Mouse (Mus musculus) CH12.LX (cell line): ENCODE data around the gene Crybg2. TPM values are rescaled to one million over a fixed set of nuclear protein-coding genes. Genes with fewer than 3 reads are reported as not detected.
A peak's percentile ranks its signal among the peaks of the same experiment; 100 is the strongest.

ENCODE experiments used
- DNase-seq: peaks from one replicate; pipeline ENCODE4 v3.0.0-alpha.2; 2013; ENCODE audit errors: extremely low read depth
- H3K27ac ChIP-seq: 2 replicates; pipeline ENCODE4 v1.5.1; 2012; ENCODE audit warnings: low read depth, mild to moderate bottlenecking, control low read depth, moderate library complexity; ENCODE audit not compliant: insufficient read depth
- H3K27me3 ChIP-seq: replicated peaks from 2 replicates; pipeline ENCODE3; 2012; ENCODE audit warnings: inconsistent platforms
- H3K36me3 ChIP-seq, 2 experiments: replicated peaks in 1 of 2; 2 replicates each; pipeline versions ENCODE3 to v1.6.1; 2012; ENCODE audit warnings: inconsistent platforms in 1 of 2, low read length in 1 of 2, mild to moderate bottlenecking in 1 of 2, mixed read lengths in 1 of 2, moderate library complexity in 1 of 2; ENCODE audit not compliant: control insufficient read depth in 1 of 2, insufficient read depth in 1 of 2
- H3K4me1 ChIP-seq, 2 experiments: 2 replicates each; pipeline ENCODE4 v1.6.1; 2012; ENCODE audit warnings: inconsistent platforms in 1 of 2, moderate library complexity in 1 of 2; ENCODE audit not compliant: insufficient read depth in 2 of 2, control insufficient read depth in 1 of 2
- H3K4me2 ChIP-seq: 2 replicates; pipeline ENCODE4 v1.6.1; 2012; ENCODE audit warnings: low read depth, mild to moderate bottlenecking, control low read depth; ENCODE audit not compliant: poor library complexity, insufficient read depth, severe bottlenecking
- H3K4me3 ChIP-seq, 3 experiments: fragments of 150-350 bp in 1 of 3; sonication (generic) in 1 of 3; replicated peaks in 1 of 3; 2 replicates each; pipeline versions ENCODE3 to v1.5.1; 2011 to 2012; ENCODE audit warnings: low read depth in 2 of 3, low read length in 2 of 3, mild to moderate bottlenecking in 2 of 3, moderate library complexity in 2 of 3, control low read depth in 1 of 3, improper control_type of control experiment in 1 of 3, inconsistent platforms in 1 of 3, mixed read lengths in 1 of 3; ENCODE audit not compliant: poor library complexity in 1 of 3
- H3K79me2 ChIP-seq: replicated peaks from 2 replicates; pipeline ENCODE4 v1.6.1; 2012; ENCODE audit warnings: mild to moderate bottlenecking, moderate library complexity; ENCODE audit not compliant: control insufficient read depth, poor library complexity, insufficient read depth, severe bottlenecking; ENCODE audit errors: extremely low read depth
- H3K9ac ChIP-seq: 2 replicates; pipeline ENCODE4 v1.6.1; 2012; ENCODE audit warnings: low read depth, mild to moderate bottlenecking, control low read depth, moderate library complexity; ENCODE audit not compliant: insufficient read depth
- H3K9me3 ChIP-seq: replicated peaks from 2 replicates; pipeline ENCODE3; 2012; ENCODE audit warnings: low read length, inconsistent platforms, mixed read lengths
- BHLHE40 ChIP-seq: IDR thresholded peaks from 2 replicates; pipeline ENCODE4 v1.6.1; 2011; ENCODE audit warnings: mild to moderate bottlenecking, low read depth, low read length, improper control_type of control experiment
- CTCF ChIP-seq, 2 experiments: IDR thresholded peaks in 1 of 2; conservative IDR thresholded peaks in 1 of 2; 2 replicates each; pipeline ENCODE4 v1.5.1; 2011 to 2012; ENCODE audit warnings: low read depth in 2 of 2, low read length in 2 of 2, improper control_type of control experiment in 1 of 2, inconsistent platforms in 1 of 2, mild to moderate bottlenecking in 1 of 2, moderate library complexity in 1 of 2
- ETS1 ChIP-seq: conservative IDR thresholded peaks from 2 replicates; pipeline ENCODE4 v1.6.1; 2012; ENCODE audit warnings: low read depth, mild to moderate bottlenecking, inconsistent platforms, low read length, improper control_type of control experiment, moderate library complexity
- GABPA ChIP-seq: IDR thresholded peaks from 2 replicates; pipeline ENCODE4 v1.6.1; 2012; ENCODE audit warnings: low read depth, low read length, improper control_type of control experiment, inconsistent platforms; ENCODE audit not compliant: insufficient replicate concordance
- HCFC1 ChIP-seq: IDR thresholded peaks from 2 replicates; pipeline ENCODE4 v1.6.1; 2012; ENCODE audit warnings: low read depth, mild to moderate bottlenecking, inconsistent platforms, low read length, improper control_type of control experiment
- IRF4 ChIP-seq: IDR thresholded peaks from 2 replicates; pipeline ENCODE4 v1.6.1; 2014; ENCODE audit warnings: low read depth, mild to moderate bottlenecking, inconsistent platforms, low read length, improper control_type of control experiment
- JUN ChIP-seq: IDR thresholded peaks from 2 replicates; pipeline ENCODE4 v1.6.1; 2011; ENCODE audit warnings: low read depth, mild to moderate bottlenecking, low read length, improper control_type of control experiment, moderate library complexity; ENCODE audit not compliant: insufficient read depth
- JUND ChIP-seq: conservative IDR thresholded peaks from 2 replicates; pipeline ENCODE4 v1.6.1; 2011; ENCODE audit warnings: low read depth, low read length, improper control_type of control experiment
- MAFK ChIP-seq: IDR thresholded peaks from 2 replicates; pipeline ENCODE4 v1.6.1; 2011; ENCODE audit warnings: low read length, improper control_type of control experiment; ENCODE audit not compliant: insufficient replicate concordance
- MAZ ChIP-seq: IDR thresholded peaks from 2 replicates; pipeline ENCODE4 v1.6.1; 2012; ENCODE audit warnings: low read depth, mild to moderate bottlenecking, inconsistent platforms, low read length, improper control_type of control experiment, moderate library complexity
- MYC ChIP-seq: IDR thresholded peaks from 2 replicates; pipeline ENCODE4 v1.6.1; 2011; ENCODE audit warnings: low read depth, mild to moderate bottlenecking, improper control_type of control experiment, low read length
- POLR2A ChIP-seq: IDR thresholded peaks from 2 replicates; pipeline ENCODE4 v1.6.1; 2011; ENCODE audit warnings: low read depth, mild to moderate bottlenecking, improper control_type of control experiment, low read length
- POLR2AphosphoS2 ChIP-seq: IDR thresholded peaks from 2 replicates; pipeline ENCODE4 v1.6.1; 2011; ENCODE audit warnings: low read depth, low read length, improper control_type of control experiment
- RAD21 ChIP-seq: IDR thresholded peaks from 2 replicates; pipeline ENCODE4 v1.6.1; 2011; ENCODE audit warnings: low read depth, mild to moderate bottlenecking, low read length, improper control_type of control experiment, moderate library complexity
- RCOR1 ChIP-seq: conservative IDR thresholded peaks from 2 replicates; pipeline ENCODE4 v1.6.1; 2012; ENCODE audit warnings: low read depth, mild to moderate bottlenecking, inconsistent platforms, low read length, improper control_type of control experiment
- SIN3A ChIP-seq: IDR thresholded peaks from 2 replicates; pipeline ENCODE4 v1.6.1; 2012; ENCODE audit warnings: low read length, improper control_type of control experiment, inconsistent platforms
- SMC3 ChIP-seq: IDR thresholded peaks from 2 replicates; pipeline ENCODE4 v1.6.1; 2011; ENCODE audit warnings: low read depth, low read length, improper control_type of control experiment
- TBP ChIP-seq: conservative IDR thresholded peaks from 2 replicates; pipeline ENCODE4 v1.6.1; 2011; ENCODE audit warnings: low read depth, low read length, improper control_type of control experiment
- UBTF ChIP-seq: IDR thresholded peaks from 2 replicates; pipeline ENCODE4 v1.6.1; 2012; ENCODE audit warnings: low read depth, mild to moderate bottlenecking, inconsistent platforms, low read length, improper control_type of control experiment, moderate library complexity
- USF1 ChIP-seq: IDR thresholded peaks from 2 replicates; pipeline ENCODE4 v1.6.1; 2014; ENCODE audit warnings: low read depth, mild to moderate bottlenecking, inconsistent platforms, low read length, improper control_type of control experiment
- USF2 ChIP-seq: conservative IDR thresholded peaks from 2 replicates; pipeline ENCODE4 v1.6.1; 2011; ENCODE audit warnings: low read depth, low read length, improper control_type of control experiment
- ZNF384 ChIP-seq: IDR thresholded peaks from 2 replicates; pipeline ENCODE4 v1.6.1; 2012; ENCODE audit warnings: low read depth, low read length, improper control_type of control experiment, inconsistent platforms
- dilution Hi-C: fragments of 300-500 bp; cut with MboI; formaldehyde crosslinking; loops from 2 replicates; pipeline ENCODE4 v1.14.3; 2020; ENCODE audit warnings: low sequenced_read_pairs; ENCODE audit not compliant: extremely low pct_unique_long_range_greater_than_20kb, extremely low pct_ligation_motif_present
- in situ Hi-C: fragments of 300-500 bp; cut with MboI; formaldehyde crosslinking; loops from 3 replicates; pipeline ENCODE4 v1.14.3; 2019; ENCODE audit warnings: low sequenced_read_pairs, low pct_ligation_motif_present, low pct_unique_long_range_greater_than_20kb, mixed read lengths
- polyA plus RNA-seq: library from polyadenylated mRNA; unstranded; fragments of >175 nt; gene quantifications from 2 replicates; pipeline ENCODE4 v1.2.1, GENCODE M21; 2012; ENCODE audit warnings: low read depth; ENCODE audit not compliant: insufficient read length
- total RNA-seq, 2 experiments: library from RNA; depleted of rRNA; stranded (reverse); fragments of 300-350 nt in 1 of 2; fragments of >200 nt in 1 of 2; gene quantifications; 2 replicates each; pipeline ENCODE4 v1.2.3; 2012 to 2014

Crybg2 gene
- total and polyA plus RNA-seq, 3 experiments, result 3.6 to 15.6 (median 9.2) TPM

DNA sequence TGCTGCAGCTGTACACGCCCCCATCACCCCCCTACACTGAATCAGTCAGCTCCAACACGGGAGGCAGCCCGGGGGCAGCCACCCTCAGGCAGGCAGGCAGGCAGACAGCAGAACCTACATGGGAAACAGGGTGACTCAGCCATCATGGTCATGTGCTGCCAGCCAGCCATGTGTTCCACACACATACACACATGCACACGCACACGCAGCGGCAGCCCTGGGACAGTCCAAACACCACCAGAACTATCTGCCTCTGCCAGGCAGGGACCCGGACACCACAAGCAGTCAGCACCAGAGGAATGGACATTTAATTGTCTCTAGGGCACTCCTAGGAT lies 66.5 kb downstream of the Crybg2 start:
- Histone ChIP-seq H3K9me3 (no peaks in the 10 kb centered on the region), H3K4me3 (peak overlapping the region in 1 of 3 experiments; percentile 84), H3K79me2 (peaks cover 6% of the 10 kb centered on the region; the same call in 1 of the 2 replicates), H3K9ac (no peak overlapping the region), H3K36me3 (peaks cover 24 to 58% of the 10 kb centered on the region in 2 experiments), H3K4me2 (peak overlapping the region; percentile 85; the same call in 1 of the 2 replicates), H3K27ac (0 out of 2 replicates have a peak overlapping the region, but pooled peaks have one; percentile 2)
- no peak for DNase-seq
- in situ Hi-C loops, result loop anchor here (5.0 kb wide), 1 partner anchor 35 kb away; no protein-coding TSS in a partner anchor
- TF ChIP-seq MAFK, result no peak
- TF ChIP-seq POLR2A, result peak; percentile 23; the same call in 1 of the 2 replicates
- TF ChIP-seq, all 38 proteins: peak for 1
- H3K27me3 ChIP-seq, result no peaks in the 10 kb centered on the region
- dilution Hi-C loops, result no loop called here
- peaks cover 27 to 62% of the 10 kb centered on the region in 2 experiments for H3K4me1 ChIP-seq

DNA sequence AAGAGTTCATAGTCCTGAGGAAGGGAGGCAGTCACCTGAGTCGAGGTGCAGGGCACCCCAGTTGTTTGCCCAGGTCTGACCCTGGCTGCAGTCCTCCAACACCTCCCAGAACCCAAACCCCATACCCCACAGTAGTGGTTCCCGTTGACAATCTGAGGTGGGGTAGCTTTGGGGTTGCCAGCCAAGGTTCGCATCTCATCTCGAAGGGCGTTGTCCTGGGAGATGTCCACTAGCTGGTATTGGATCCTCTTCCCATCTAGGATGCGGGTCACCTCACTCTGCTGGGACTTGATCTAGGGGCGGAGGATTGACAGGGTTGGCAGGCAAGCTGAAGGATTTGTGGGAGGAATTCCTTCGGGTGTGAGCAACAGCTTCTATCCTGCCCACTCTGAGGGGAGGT lies 67.2 kb downstream of the Crybg2 start:
- 0 out of 2 replicates have a peak overlapping the region, but pooled peaks have one; percentile 2 for H3K27ac ChIP-seq
- H3K4me3 ChIP-seq, result peak overlapping the region; percentile 70 to 95 (median 84)
- dilution Hi-C loops, result no loop called here
- DNase-seq, result no peak
- peaks cover 27 to 65% of the 10 kb centered on the region in 2 experiments for H3K36me3 ChIP-seq
- no peaks in the 10 kb centered on the region for H3K9me3 ChIP-seq
- peak overlapping the region; percentile 91 for H3K9ac ChIP-seq
- TF ChIP-seq POLR2AphosphoS2 (peak; percentile 19; the same call in 1 of the 2 replicates), CTCF (conservative IDR thresholded peaks at IDR 0.05 in 1 of 2, IDR thresholded peaks at IDR 0.05 in 1 of 2; ENCODE audit: low read depth in 2 of 2, low read length in 2 of 2) (no peak)
- TF ChIP-seq, all 38 proteins: peak for 1
- Histone ChIP-seq H3K27me3 (no peaks in the 10 kb centered on the region), H3K4me2 (peak overlapping the region; percentile 85), H3K79me2 (peaks cover 6% of the 10 kb centered on the region; the same call in 1 of the 2 replicates), H3K4me1 (peaks cover 27 to 55% of the 10 kb centered on the region in 2 experiments)
- in situ Hi-C loops, result loop anchor here (5.0 kb wide), 1 partner anchor 35 kb away; no protein-coding TSS in a partner anchor

DNA sequence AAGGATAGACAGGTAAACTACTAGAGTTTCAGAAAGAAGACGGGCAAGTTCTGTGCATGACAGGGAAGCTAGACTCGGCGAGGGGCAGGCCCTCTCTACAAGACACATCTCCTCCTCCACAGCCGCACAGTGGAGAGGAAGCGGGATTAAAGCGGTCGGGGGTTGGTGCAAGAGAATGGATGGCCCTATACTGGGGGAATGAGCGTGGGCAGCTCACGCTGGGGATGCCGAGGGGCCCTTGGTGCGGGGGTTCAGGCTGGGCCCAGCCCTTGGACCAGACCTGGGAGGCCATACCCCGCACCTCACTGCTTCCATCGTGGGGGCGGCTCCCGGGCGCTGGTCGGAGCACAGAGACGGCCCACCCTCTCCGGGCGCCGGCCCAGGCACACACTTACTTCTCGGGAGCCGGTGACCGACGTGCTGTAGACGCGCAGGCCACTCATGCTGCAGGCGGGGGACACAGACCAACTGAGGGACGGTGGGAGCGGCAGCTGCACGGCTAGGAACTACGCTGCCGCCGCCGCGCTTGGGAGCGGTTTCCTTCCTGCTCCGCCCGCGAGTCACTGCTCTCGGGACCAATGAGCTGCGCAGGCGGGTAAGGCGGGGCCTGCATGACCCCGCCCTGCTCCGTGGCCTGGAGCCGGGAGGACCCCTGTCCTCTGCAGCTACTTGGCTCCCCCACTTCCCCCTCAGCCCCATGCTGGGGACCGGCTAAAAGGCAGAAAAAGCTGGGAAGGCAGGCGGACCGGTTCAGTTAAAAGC lies 67.8 kb downstream of the Crybg2 start, which contains the start of gene Sh3bgrl3:
Gene Sh3bgrl3 (minus strand): TSS at position 569 of the 762 bp plus-strand sequence.
- DNase-seq, result peak; percentile 78
- in situ Hi-C loops (loop anchor here (5.0 kb wide), 1 partner anchor 36 kb away; no protein-coding TSS in a partner anchor), dilution Hi-C loops (no loop called here)
- no peaks in the 10 kb centered on the region for H3K9me3 ChIP-seq
- H3K36me3 ChIP-seq, result peaks cover 27 to 70% of the 10 kb centered on the region in 2 experiments
- H3K4me2 ChIP-seq, result peak within 1 kb of the TSS; percentile 91
- H3K9ac ChIP-seq, result peak within 1 kb of the TSS; percentile 91
- peak within 1 kb of the TSS; percentile 32 for H3K27ac ChIP-seq
- H3K79me2 ChIP-seq, result peaks cover 6% of the 10 kb centered on the region; the same call in 1 of the 2 replicates
- peak within 1 kb of the TSS; percentile 70 to 95 (median 84) for H3K4me3 ChIP-seq
- peaks cover 26 to 51% of the 10 kb centered on the region in 2 experiments for H3K4me1 ChIP-seq
- H3K27me3 ChIP-seq, result no peaks in the 10 kb centered on the region
- no peak for TF ChIP-seq GABPA
- TF ChIP-seq TBP, result 0 out of 2 replicates have a peak, but pooled peaks have one; percentile 54
- peak; percentile 39 for TF ChIP-seq HCFC1
- TF ChIP-seq ETS1, result no peak
- peak; percentile 35; the same call in 1 of the 2 replicates for TF ChIP-seq IRF4
- TF ChIP-seq POLR2A, result peak; percentile 85
- TF ChIP-seq MYC, result no peak
- no peak for TF ChIP-seq UBTF
- no peak for TF ChIP-seq RAD21
- TF ChIP-seq SMC3, result no peak
- no peak for TF ChIP-seq JUN
- TF ChIP-seq SIN3A, result peak; percentile 83
- no peak for TF ChIP-seq USF1
- no peak for TF ChIP-seq MAFK
- TF ChIP-seq USF2, result no peak
- no peak for TF ChIP-seq BHLHE40
- TF ChIP-seq MAZ, result 0 out of 2 replicates have a peak, but pooled peaks have one; percentile 34
- no peak for TF ChIP-seq ZNF384
- TF ChIP-seq CTCF (conservative IDR thresholded peaks at IDR 0.05 in 1 of 2, IDR thresholded peaks at IDR 0.05 in 1 of 2; ENCODE audit: low read depth in 2 of 2, low read length in 2 of 2), result no peak
- no peak for TF ChIP-seq JUND
- no peak for TF ChIP-seq RCOR1
